Mouse (Mus musculus) ES-E14 (cell line): ENCODE results near the gene Ecel1. TPM values are rescaled to one million over a fixed set of nuclear protein-coding genes. Genes with fewer than 3 reads are reported as not detected.

ENCODE experiments used
- DNase-seq: peaks from one replicate; pipeline ENCODE4 v3.0.0-alpha.2; 2013; ENCODE audit warnings: low read depth, low spot score
- H3K27ac ChIP-seq: 2 replicates; pipeline ENCODE4 v1.5.1; 2012; ENCODE audit warnings: low read depth, mild to moderate bottlenecking, low read length, moderate library complexity, mixed read lengths; ENCODE audit not compliant: poor library complexity, insufficient read depth, severe bottlenecking
- H3K36me3 ChIP-seq: 2 replicates; pipeline ENCODE4 v1.6.1; 2012; ENCODE audit warnings: mild to moderate bottlenecking, low read length, moderate library complexity, mixed read lengths; ENCODE audit not compliant: control insufficient read depth, poor library complexity, insufficient read depth, severe bottlenecking
- H3K4me1 ChIP-seq, 2 experiments: fragments of 150-350 bp in 1 of 2; sonication (generic) in 1 of 2; 2 replicates each; pipeline ENCODE4 v1.6.1; 2012; ENCODE audit warnings: low read length in 2 of 2, mild to moderate bottlenecking in 1 of 2, mixed read lengths in 1 of 2; ENCODE audit not compliant: control insufficient read depth in 2 of 2, insufficient read depth in 2 of 2, poor library complexity in 1 of 2
- H3K4me3 ChIP-seq, 2 experiments: fragments of 150-350 bp in 1 of 2; sonication (generic) in 1 of 2; 2 replicates each; pipeline ENCODE4 v1.5.1; 2012; ENCODE audit warnings: low read length in 2 of 2, low read depth in 1 of 2, mild to moderate bottlenecking in 1 of 2, mixed read lengths in 1 of 2; ENCODE audit not compliant: insufficient read depth in 1 of 2, poor library complexity in 1 of 2, severe bottlenecking in 1 of 2
- H3K9ac ChIP-seq: 2 replicates; pipeline ENCODE4 v1.6.1; 2012; ENCODE audit warnings: low read depth, mild to moderate bottlenecking, low read length, mixed read lengths; ENCODE audit not compliant: poor library complexity, insufficient read depth, severe bottlenecking
- H3K9me3 ChIP-seq: fragments of 150-350 bp; sonication (generic); 2 replicates; pipeline ENCODE4 v1.6.1; 2012; ENCODE audit warnings: low read depth, mild to moderate bottlenecking, low read length; ENCODE audit not compliant: control insufficient read depth, insufficient read depth
- CHD2 ChIP-seq: IDR thresholded peaks from 2 replicates; pipeline ENCODE4 v1.6.1; 2014; ENCODE audit warnings: mild to moderate bottlenecking, low read depth, low read length, inconsistent platforms
- HCFC1 ChIP-seq: IDR thresholded peaks from 2 replicates; pipeline ENCODE4 v1.6.1; 2012; ENCODE audit warnings: low read length, inconsistent platforms, borderline replicate concordance; ENCODE audit not compliant: insufficient read depth
- MAFK ChIP-seq: IDR thresholded peaks from 2 replicates; pipeline ENCODE4 v1.6.1; 2014; ENCODE audit warnings: mild to moderate bottlenecking, low read depth, low read length, inconsistent platforms; ENCODE audit not compliant: insufficient read depth
- ZC3H11A ChIP-seq: IDR thresholded peaks from 2 replicates; pipeline ENCODE4 v1.6.1; 2012; ENCODE audit warnings: low read depth, mild to moderate bottlenecking, inconsistent platforms, low read length, borderline replicate concordance
- ZNF384 ChIP-seq: IDR thresholded peaks from 2 replicates; pipeline ENCODE4 v1.6.1; 2012; ENCODE audit warnings: low read depth, low read length, inconsistent platforms
- in situ Hi-C, 2 experiments: fragments of 600-800 bp; cut with MboI; formaldehyde crosslinking; loops; one replicate each; pipeline ENCODE4 v1.15.1; 2025; ENCODE audit warnings: low sequenced_read_pairs in 2 of 2, inconsistent platforms in 1 of 2; ENCODE audit not compliant: unreplicated experiment in 2 of 2
- total RNA-seq: library from RNA; depleted of rRNA; stranded (reverse); fragments of 300-350 nt; gene quantifications from 2 replicates; pipeline ENCODE4 v1.2.3, GENCODE M21; 2012

Gene Ecel1
- total RNA-seq, 1 experiment = 2.9 TPM

DNA sequence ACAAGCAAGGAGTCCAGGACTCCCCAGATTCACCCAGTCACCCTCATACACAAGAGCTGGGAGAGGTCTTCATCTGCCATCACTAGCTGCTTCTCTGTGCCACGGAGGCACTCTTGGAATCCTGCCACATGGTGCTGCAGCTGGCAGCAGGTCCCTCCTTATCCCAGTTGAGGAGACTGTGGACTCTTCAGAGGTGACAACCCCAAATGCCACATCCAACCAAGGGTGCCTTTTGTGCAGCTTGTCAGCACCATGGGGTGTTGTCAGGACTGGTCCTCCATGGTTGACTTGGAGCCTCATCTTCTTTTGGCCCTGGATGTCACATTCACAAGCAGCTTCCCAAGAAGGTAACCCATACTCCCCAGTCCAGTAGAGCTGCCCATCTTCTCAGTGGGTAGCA lies 45.5 kb upstream of the Ecel1 start:
- Histone ChIP-seq H3K9me3 (no peaks in the 10 kb centered on the region), H3K4me1 (peaks cover 0 to 9% of the 10 kb centered on the region in 2 experiments; a peak in 1 of 4 replicates), H3K27ac (no peak overlapping the region), H3K4me3 (no peak overlapping the region), H3K36me3 (no peaks in the 10 kb centered on the region), H3K9ac (no peak overlapping the region)
- TF ChIP-seq ZC3H11A (no peak), MAFK (no peak), ZNF384 (no peak), HCFC1 (no peak), CHD2 (no peak)
- DNase-seq = no peak
- in situ Hi-C loops = no loop called here

DNA sequence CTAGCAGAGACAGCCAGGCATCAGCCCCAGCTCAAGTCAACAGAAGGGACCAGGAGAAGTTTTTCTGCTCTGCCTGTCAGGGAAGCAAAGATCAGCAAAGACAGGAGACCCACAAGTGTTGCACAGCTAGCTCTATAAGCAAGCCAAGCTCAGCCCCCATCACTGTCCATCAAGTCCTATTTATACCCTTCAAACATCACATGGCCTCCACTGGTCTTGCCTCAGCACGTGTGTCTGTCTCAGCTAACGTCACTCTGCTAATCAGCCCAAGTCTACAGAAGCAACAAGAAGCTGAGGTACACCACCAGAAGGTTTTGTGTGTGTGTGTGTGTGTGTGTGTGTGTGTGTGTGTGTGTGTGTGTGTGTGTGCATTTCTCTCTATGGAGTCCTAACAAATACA lies 44.5 kb upstream of the Ecel1 start:
- H3K27ac ChIP-seq = no peak overlapping the region
- H3K36me3 ChIP-seq = no peaks in the 10 kb centered on the region
- H3K4me1 ChIP-seq = peaks cover 0 to 3% of the 10 kb centered on the region in 2 experiments; a peak in 1 of 4 replicates
- no peak overlapping the region for H3K4me3 ChIP-seq
- no peak for DNase-seq
- H3K9me3 ChIP-seq = no peaks in the 10 kb centered on the region
- in situ Hi-C loops = no loop called here
- no peak for TF ChIP-seq MAFK
- no peak for TF ChIP-seq ZNF384
- TF ChIP-seq ZC3H11A = no peak
- TF ChIP-seq HCFC1 = no peak
- TF ChIP-seq CHD2 = no peak
- H3K9ac ChIP-seq = no peak overlapping the region

DNA sequence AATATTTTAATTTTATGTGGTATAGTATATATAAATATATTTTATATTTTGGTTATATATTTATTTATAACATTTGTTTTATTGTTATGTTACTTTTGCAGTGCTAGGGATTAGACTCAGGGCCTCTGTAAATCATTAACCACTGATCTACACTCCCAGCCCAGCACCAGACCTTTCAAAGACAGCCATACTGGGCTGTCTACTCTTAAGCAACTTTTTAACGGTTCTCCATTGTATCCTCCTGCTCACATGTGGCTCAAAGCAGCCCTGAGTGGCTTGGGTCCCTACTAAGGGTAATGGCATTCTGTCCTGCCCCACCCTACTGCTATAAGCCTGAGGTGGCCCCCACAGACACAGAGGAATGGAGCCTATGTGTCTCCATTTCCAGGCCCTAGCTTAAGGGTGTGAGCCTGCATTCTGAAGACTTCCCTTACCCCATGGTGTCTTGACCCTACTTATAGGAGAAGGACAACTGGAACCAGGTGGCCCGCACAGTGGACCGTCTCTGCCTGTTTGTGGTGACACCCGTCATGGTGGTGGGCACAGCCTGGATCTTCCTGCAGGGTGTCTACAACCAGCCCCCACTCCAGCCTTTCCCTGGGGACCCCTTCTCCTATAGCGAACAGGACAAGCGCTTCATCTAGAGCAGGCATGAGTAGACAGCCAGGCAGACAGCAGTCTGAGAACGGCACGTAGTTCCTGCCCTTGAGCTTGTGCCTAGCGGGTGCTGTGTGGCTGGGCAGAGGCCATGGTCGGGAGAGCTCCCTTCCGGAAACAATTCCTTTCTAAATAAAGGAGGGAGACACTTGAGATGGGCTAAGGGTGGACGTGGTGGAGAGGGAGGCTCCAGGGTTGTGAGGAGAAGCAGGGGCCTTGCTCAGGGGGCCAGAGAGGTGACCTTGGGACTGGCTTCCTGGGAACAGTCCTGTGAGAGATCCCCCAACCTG lies 42.1 kb upstream of the Ecel1 start:
- TF ChIP-seq ZNF384 (no peak), ZC3H11A (no peak), CHD2 (no peak), HCFC1 (no peak), MAFK (no peak)
- Histone ChIP-seq H3K36me3 (no peaks in the 10 kb centered on the region), H3K4me3 (no peak overlapping the region), H3K4me1 (0 out of 4 replicates have a peak, but pooled peaks cover 0 to 2% of the 10 kb centered on the region in 2 experiments), H3K27ac (no peak overlapping the region), H3K9me3 (no peaks in the 10 kb centered on the region), H3K9ac (no peak overlapping the region)
- DNase-seq = no peak
- in situ Hi-C loops = no loop called here

DNA sequence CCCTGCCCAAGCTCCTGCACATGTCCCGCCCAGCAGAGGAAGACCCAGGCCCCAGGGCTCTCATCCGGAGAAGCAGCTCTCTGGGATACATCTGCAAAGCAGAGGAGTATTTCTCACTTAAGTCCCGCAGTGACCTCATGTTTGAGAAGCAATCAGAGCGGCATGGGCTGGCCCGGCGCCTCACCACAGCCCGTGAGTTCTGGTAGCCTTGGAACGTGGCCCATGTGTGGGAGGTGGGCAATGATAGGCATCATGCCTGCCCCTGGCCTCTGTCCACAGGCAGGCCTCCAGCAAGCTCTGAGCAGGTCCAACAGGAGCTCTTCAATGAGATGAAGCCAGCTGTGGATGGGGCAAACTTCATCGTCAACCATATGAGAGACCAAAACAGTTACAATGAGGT lies 41.0 kb upstream of the Ecel1 start:
- in situ Hi-C loops = no loop called here

More for the DNA sequence above, 41.0 kb upstream of the Ecel1 start:
- Histone ChIP-seq H3K4me1 (peaks cover 0 to 2% of the 10 kb centered on the region in 2 experiments; a peak in 1 of 4 replicates), H3K9me3 (no peaks in the 10 kb centered on the region), H3K4me3 (no peak overlapping the region), H3K9ac (no peak overlapping the region), H3K36me3 (no peaks in the 10 kb centered on the region), H3K27ac (no peak overlapping the region)
- TF ChIP-seq MAFK (no peak), CHD2 (no peak), ZNF384 (no peak), HCFC1 (no peak)
- no peak for DNase-seq
